Mouse (Mus musculus) limb, embryonic 14.5 days (tissue): ENCODE measurements around the gene Zfp326. TPM values are rescaled to one million over a fixed set of nuclear protein-coding genes. Genes with fewer than 3 reads are reported as not detected.

Experiments
- ATAC-seq: fragments of 200-750 bp; cut with Nextera tagmentation; 2 replicates; pipeline ENCODE4 v1.8.0; 2017; ENCODE audit warnings: low read depth, moderate number of reproducible peaks, moderate TSS enrichment; ENCODE audit not compliant: low FRiP score
- DNase-seq: peaks from one replicate; pipeline ENCODE4 v3.0.0-alpha.2; 2015; ENCODE audit warnings: low spot score
- H3K27ac ChIP-seq: fragments of 300-500 bp; sonication (generic); replicated peaks from 2 replicates; pipeline ENCODE4 v1.5.1; 2014; ENCODE audit warnings: low read depth, mild to moderate bottlenecking, low read length, moderate library complexity, mixed read lengths
- H3K27me3 ChIP-seq: fragments of 300-500 bp; sonication (generic); 2 replicates; pipeline ENCODE4 v1.6.1; 2014; ENCODE audit warnings: low read length, mixed read lengths; ENCODE audit not compliant: control insufficient read depth, insufficient read depth
- H3K36me3 ChIP-seq: fragments of 300-500 bp; sonication (generic); 2 replicates; pipeline ENCODE4 v1.6.1; 2014; ENCODE audit warnings: mild to moderate bottlenecking, low read length, moderate library complexity, mixed read lengths; ENCODE audit not compliant: control insufficient read depth, insufficient read depth
- H3K4me1 ChIP-seq: fragments of 300-500 bp; sonication (generic); 2 replicates; pipeline ENCODE4 v1.6.1; 2014; ENCODE audit warnings: antibody characterized with exemption, low read length, mixed read lengths; ENCODE audit not compliant: control insufficient read depth, insufficient read depth
- H3K4me2 ChIP-seq: fragments of 300-500 bp; sonication (generic); replicated peaks from 2 replicates; pipeline ENCODE4 v1.6.1; 2014; ENCODE audit warnings: low read depth, mild to moderate bottlenecking, low read length, moderate library complexity; ENCODE audit not compliant: severe bottlenecking
- H3K4me3 ChIP-seq: fragments of 300-500 bp; sonication (generic); replicated peaks from 2 replicates; pipeline ENCODE4 v1.5.1; 2014; ENCODE audit warnings: low read length
- H3K9ac ChIP-seq: fragments of 300-500 bp; sonication (generic); 2 replicates; pipeline ENCODE4 v1.6.1; 2014; ENCODE audit warnings: mild to moderate bottlenecking, low read depth, low read length, moderate library complexity; ENCODE audit not compliant: severe bottlenecking
- H3K9me3 ChIP-seq: fragments of 300-500 bp; sonication (generic); 2 replicates; pipeline ENCODE4 v1.6.1; 2016; ENCODE audit warnings: low read length; ENCODE audit not compliant: control insufficient read depth
- POLR2A ChIP-seq: fragments of 200-500 bp; IDR thresholded peaks from 2 replicates; pipeline ENCODE4 v1.8.0; 2012; ENCODE audit warnings: inconsistent platforms, mild to moderate bottlenecking, moderate library complexity, borderline replicate concordance; ENCODE audit not compliant: insufficient read depth, insufficient read length; ENCODE audit errors: extremely low read depth
- WGBS: fragments of 180-500 bp; shearing (Covaris S2); extraction: QIAGEN DNeasy Blood & Tissue Kit; methylation state at CpG from one replicate; pipeline ENCODE4 v1.1.7; 2014; 5-methylcytosine and 5-hydroxymethylcytosine counted together
- polyA plus RNA-seq, 2 experiments: library from polyadenylated mRNA; depleted of rRNA in 1 of 2; stranded (reverse) in 1 of 2; unstranded in 1 of 2; fragments of >200 nt; fragmentation: Nextera tagmentation in 1 of 2; extraction: Ambion mirVana in 1 of 2; gene quantifications; 2 replicates each; pipeline versions ENCODE4 v1.2.1 to v1.2.3; 2012 to 2014

The Zfp326 gene
- polyA plus RNA-seq, 2 experiments: 32.5 to 56.5 TPM

GRCm38 (mm10) chr5:105941951-105942350, 65.6 kb downstream of the Zfp326 start:
- ATAC-seq (no peak), DNase-seq (no peak)
- Histone ChIP-seq H3K4me3 (no peak overlapping the region), H3K27ac (no peak overlapping the region), H3K27me3 (no peaks in the 10 kb centered on the region), H3K36me3 (no peaks in the 10 kb centered on the region), H3K4me1 (no peaks in the 10 kb centered on the region), H3K9me3 (no peaks in the 10 kb centered on the region), H3K9ac (no peak overlapping the region), H3K4me2 (no peak overlapping the region)
- 76% methylated on average over 2 of the region's 2 CpGs for WGBS
- no peak for TF ChIP-seq POLR2A

Other genes starting within 250 kb of the Zfp326 start
- gene Lrrc8d, start 176.6 kb upstream of the Zfp326 start, polyA plus RNA-seq (2012; rRNA removed): 8.1 and 8.2 TPM in 2 replicates
- gene Lrrc8d, start 176.6 kb upstream of the Zfp326 start, polyA plus RNA-seq (2014; fragmentation: Nextera tagmentation; extraction: Ambion mirVana): 13.4 and 15.3 TPM in 2 replicates